ENCODE assay signal across 26 mouse cellular contexts in genomic region chr14:54178856-54179255, GRCm38 (mm10).
"Had no signal": no experiment of that assay in that cellular context is flagged by ENCODE, and none has a peak within 500 bp of the region (broad histone marks: within the 10 kb centered on the region; RNA-seq: fewer than 3 reads in every experiment).

No protein-coding gene starts in this region.

- H3K4me3 ChIP-seq: gastrocnemius, adult 2 months; heart, embryonic 13.5 days; heart, embryonic 15.5 days; hindbrain, embryonic 10.5 days; hindbrain, embryonic 12.5 days; intestine, embryonic 15.5 days; layer of hippocampus, adult 2 months; left cerebral cortex, adult 2 months; limb, embryonic 10.5 days; limb, embryonic 12.5 days had no signal

- H3K9ac ChIP-seq: heart, embryonic 13.5 days; heart, embryonic 15.5 days; hindbrain, embryonic 12.5 days; hindbrain, embryonic 14.5 days; intestine, embryonic 15.5 days; limb, embryonic 12.5 days had no signal

- H3K36me3 ChIP-seq: heart, embryonic 13.5 days; heart, embryonic 15.5 days; hindbrain, embryonic 10.5 days; hindbrain, embryonic 12.5 days; intestine, embryonic 15.5 days; limb, embryonic 10.5 days; limb, embryonic 12.5 days had no signal

- H3K27me3 ChIP-seq: heart, embryonic 13.5 days; heart, embryonic 15.5 days; hindbrain, embryonic 12.5 days; intestine, embryonic 15.5 days; limb, embryonic 12.5 days had no signal

- H3K27ac ChIP-seq: gastrocnemius, adult 2 months; heart, embryonic 13.5 days; heart, embryonic 15.5 days; hindbrain, embryonic 10.5 days; hindbrain, embryonic 12.5 days; intestine, embryonic 15.5 days; layer of hippocampus, adult 2 months; left cerebral cortex, adult 2 months; limb, embryonic 10.5 days; limb, embryonic 12.5 days had no signal

- H3K4me2 ChIP-seq: heart, embryonic 11.5 days; heart, embryonic 13.5 days; heart, embryonic 15.5 days; hindbrain, embryonic 12.5 days; hindbrain, embryonic 14.5 days; intestine, embryonic 15.5 days; limb, embryonic 12.5 days had no signal

- DNase-seq: gastrocnemius, adult 2 months; gastrocnemius, postnatal 10 days; gastrocnemius, postnatal 25 days; heart, adult 18-20 months; heart, postnatal 14 days; heart, postnatal 4 days; kidney, adult 18-20 months; kidney, adult 8-10 months; kidney, postnatal 10 days; kidney, postnatal 25 days; kidney, postnatal 4 days; liver had no signal

- H3K4me1 ChIP-seq: limb, embryonic 10.5 days; limb, embryonic 12.5 days had no signal

- H3K9me3 ChIP-seq: heart, embryonic 13.5 days; heart, embryonic 15.5 days; hindbrain, embryonic 10.5 days; hindbrain, embryonic 12.5 days; intestine, embryonic 15.5 days; limb, embryonic 10.5 days; limb, embryonic 12.5 days had no signal

- ATAC-seq: hindbrain, embryonic 16.5 days; inflammation-experienced regulatory T-cells, adult 6 months; intestine, embryonic 15.5 days; intestine, postnatal 0 days had no signal
